Mouse (Mus musculus) A20 (cell line): Measurements from ENCODE around the gene D630003M21Rik.

Experiments used
- DNase-seq: peaks from one replicate; pipeline ENCODE4 v3.0.0-alpha.2; 2011; ENCODE audit warnings: low read depth, low spot score

Gene D630003M21Rik

GRCm38 (mm10) chr2:158166628-158167027 is 62.4 kb downstream of the D630003M21Rik start:
- DNase-seq = peak; percentile 85

DNA sequence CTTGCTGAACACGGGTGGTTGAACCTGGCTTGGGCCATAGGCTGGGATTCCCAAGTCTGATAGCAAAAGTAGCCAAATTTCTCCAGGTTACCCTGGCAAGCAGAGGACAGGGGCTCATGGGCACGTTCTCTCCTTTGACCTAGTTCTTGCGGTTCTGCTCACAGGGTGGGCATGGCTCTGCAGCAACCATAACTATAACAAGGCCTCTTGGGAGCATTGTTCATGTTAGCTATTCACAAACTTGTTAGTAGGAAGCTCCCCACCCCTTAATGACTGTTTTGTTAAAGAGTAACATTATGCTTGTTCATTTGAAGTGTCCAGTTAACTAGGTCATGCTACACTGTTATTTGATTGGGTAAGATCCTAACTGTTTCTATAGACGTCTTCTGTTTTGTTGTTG is 63.2 kb downstream of the D630003M21Rik start:
- no peak for DNase-seq

DNA sequence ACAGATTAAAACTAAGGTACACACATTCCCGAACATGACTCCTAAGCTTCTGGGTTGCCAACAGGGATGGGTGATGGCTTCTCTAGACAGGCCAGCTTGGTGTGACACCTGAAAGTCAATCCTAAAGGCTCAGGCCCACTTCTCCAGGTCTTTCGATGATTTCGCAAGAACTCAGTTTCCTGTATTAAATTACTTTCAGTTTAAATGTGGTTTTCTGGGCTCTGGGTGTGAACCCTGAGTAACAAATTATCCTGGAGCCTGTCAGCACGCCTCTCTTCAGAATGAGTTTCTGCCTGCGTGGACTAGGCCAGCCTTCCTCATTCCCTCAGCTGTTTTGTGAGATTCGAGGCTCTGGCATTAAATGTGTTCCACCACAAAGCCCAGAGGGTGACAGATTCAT is 66.0 kb downstream of the D630003M21Rik start:
- no peak for DNase-seq

- DNase-seq = peak; percentile 30
Observed at GRCm38 (mm10) chr2:158161761-158162160, 67.3 kb downstream of the D630003M21Rik start.

DNA sequence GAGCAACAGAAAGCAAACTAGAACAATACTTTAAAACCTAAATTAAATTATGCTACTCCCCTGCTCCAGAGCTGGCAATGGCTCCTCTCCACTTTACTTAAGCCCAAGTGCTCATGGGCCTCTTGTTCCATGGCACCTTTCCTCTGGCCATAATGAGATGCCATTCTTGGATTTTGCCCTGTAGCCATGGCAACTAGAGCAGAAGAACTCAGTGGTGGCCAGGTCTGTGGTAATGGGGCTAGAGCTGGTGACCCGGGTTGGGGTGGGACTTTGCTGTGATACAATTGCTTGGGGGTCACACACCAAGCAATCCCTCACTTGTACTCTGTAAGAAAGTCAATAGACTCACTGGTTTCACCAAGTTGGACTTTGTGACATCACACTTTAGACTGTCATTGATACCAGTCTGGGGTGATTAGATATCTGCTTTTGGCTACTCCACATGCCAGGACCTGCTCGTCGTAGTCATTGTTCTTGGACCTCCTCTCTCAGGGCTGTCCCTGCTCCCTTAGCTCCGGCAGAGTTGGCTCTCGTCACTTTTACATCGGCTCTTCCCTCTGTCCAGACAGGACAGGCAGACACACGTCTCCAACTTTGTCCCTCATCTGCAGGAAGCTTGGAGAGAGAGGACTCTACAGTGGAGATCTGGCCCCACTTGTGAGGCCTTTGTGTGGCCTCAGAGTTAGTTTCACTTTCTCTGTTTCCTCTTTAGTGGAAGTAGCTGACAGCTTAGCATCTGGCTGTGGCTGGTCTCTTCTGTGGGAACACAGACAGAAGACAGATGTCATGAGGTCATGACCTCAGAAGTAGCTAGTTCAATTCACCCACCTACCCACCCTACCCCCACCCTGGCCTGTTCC is 69.4 kb downstream of the D630003M21Rik start:
- DNase-seq = peak; percentile 58

GRCm38 (mm10) chr2:158157654-158158053 is 71.4 kb downstream of the D630003M21Rik start:
- no peak for DNase-seq

- no peak for DNase-seq
Observed at GRCm38 (mm10) chr2:158156487-158156886, 72.5 kb downstream of the D630003M21Rik start.

DNA sequence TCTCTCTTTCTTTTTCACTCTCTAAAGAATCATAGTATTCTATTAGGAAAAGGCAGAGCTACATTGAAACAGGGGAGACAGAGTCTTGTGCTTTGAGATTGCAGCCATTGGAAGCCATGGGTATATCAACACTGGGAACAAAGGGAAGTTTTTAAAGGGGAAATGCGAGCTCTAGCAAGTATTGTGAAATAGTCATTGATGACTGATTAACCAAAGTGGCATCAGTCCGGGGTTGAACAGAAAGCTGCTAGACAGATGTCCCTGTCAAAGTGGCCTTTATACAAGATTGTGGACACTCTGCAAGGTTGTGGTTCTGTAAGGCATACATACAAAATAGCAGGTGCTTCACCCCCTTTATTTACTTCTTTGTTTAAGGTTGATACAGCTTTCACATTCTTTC is 73.4 kb downstream of the D630003M21Rik start:
- DNase-seq = no peak

DNA sequence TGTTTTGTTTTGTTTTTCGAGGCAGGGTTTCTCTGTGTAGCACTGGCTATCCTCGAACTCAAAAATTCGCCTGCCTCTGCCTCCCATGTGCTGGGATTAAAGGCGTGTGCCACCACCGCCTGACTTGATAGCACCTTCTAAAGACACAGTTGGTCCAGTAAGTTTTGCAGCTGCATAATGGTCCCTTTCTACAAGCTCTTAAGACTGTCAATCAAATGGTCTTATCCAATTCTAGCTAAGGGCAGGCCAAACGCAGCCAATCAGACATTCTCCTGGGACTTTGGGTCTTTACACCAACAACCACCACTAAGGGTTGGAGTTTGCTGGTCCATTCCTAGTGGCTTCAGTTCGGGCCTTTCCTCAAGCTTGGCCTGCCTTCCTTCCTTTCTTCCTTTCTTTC is 73.9 kb downstream of the D630003M21Rik start:
- no peak for DNase-seq

DNA sequence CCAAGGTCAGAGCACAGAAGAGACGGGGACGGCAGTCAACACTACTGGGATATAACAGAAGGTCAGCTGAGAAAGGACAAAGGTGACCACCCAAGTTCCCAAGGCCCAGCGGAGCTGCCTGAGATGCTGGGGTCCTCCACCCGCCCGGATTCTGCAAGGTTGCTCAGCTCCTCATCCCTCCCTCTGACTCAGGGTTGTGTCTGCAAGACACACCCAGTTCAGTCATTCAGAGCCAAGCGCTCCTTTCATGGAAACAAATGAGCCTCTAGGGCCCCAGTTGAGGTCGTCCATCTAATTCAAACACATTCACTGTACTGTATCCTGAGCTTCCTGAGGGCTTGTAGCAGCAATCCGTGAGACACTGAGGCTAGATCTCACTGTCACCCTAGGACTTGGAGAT is 74.4 kb downstream of the D630003M21Rik start:
- no peak for DNase-seq

GRCm38 (mm10) chr2:158153728-158154343 is 75.2 kb downstream of the D630003M21Rik start:
- DNase-seq = peak; percentile 59

DNA sequence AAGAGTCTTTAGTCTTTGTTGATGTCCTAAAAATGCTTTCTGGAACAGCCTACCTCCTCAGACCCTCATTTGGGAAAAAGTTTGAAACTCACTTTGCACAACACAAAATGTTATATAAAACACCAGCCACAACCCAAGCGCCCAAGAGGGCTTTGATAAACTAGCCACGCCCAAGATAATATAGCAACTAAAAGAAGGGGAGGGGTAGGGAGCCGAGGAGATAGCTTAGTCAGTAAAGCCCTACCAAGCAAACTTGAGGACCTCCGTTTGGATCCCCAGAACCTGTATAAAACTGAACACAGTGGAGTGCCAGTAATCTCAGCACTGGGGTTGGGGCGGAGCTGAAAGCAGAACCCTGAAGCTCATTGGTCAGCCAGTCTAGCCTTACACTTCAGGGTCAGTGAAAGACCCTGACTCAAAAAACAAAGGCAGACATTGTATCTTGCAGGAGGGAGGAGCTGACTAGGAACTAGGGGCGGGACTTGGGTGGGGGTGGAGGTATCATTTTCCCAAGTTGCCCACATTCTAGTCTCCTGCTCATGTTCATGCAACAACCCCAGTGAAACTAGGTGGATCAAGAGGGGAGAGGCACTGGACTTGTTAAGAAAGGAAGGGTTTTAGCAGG is 76.2 kb downstream of the D630003M21Rik start:
- no peak for DNase-seq

- DNase-seq = no peak
Observed at GRCm38 (mm10) chr2:158151077-158151476, 77.9 kb downstream of the D630003M21Rik start.

GRCm38 (mm10) chr2:158146971-158147370 is 82.1 kb downstream of the D630003M21Rik start:
- DNase-seq = no peak

DNA sequence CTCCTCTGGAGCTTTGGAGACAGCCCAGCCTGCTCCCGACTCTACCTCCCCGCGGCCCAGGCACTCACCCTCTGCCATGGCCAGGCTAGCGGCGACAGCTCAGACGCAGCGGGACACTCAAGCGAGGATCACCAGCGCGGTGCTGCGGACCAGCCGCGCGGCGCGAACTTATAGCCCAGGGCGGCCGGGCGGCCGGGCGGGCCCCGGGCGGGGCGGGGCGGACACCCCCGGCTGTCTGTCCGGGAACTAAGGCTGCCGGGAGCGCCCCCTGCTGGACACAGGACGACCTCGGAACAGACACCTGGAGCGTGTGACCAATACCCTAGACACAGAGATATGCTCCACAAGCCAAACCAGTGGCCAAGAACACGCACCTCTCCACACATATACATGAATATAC is 82.8 kb downstream of the D630003M21Rik start, which contains the start of gene Tgm2:
Gene Tgm2 (minus strand): TSS at position 214 of the 400 bp plus-strand sequence.
- DNase-seq = peak; percentile 80

DNA sequence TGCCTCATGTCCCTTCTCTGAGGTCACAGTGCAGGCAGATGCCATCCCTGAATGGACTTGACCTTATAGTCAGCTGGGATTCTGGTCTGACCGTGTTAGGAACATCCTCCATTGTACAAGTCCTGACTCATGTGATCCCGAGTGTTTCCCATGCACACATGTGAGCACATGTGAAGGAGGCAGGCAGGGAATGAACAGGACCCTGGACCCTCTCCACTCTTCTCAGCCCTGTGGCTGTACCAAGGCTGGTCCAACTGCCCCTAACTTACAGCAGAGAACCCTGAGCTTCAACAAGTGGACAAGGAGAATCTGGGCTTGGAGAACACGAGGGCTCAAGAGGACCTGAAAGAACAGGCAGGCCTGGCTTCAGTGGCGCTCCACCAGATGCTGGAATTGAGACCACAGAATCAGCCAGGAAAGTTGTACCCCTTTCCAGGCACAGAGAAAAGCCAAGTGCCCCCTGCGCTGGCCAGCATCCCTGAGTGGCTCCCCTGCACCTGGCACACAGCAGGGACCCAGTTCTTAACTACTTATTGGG is 83.4 kb downstream of the D630003M21Rik start:
- DNase-seq = no peak

- no peak for DNase-seq
Observed at GRCm38 (mm10) chr2:158144750-158145527, 84.1 kb downstream of the D630003M21Rik start.

GRCm38 (mm10) chr2:158144263-158144662 is 84.8 kb downstream of the D630003M21Rik start:
- DNase-seq = no peak

DNA sequence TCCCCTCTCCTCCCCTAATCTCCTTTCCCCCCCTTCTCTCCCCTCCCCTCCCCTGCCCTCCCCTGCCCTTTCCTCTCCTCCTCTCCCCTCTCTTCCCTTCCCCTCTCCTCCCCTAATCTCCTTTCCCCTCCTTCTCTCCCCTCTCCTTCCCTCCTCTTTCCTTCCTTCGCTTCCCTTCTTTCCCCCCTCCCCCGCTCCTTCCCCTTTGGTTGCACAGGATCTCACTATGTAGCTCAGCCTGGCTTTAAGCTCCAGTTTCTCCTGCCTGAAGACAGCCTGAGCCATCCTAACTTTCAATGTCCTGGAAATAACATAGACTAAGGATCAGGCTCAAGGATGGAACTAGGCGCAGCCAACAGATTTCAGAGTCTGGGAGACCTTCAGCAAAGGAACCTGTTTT is 85.2 kb downstream of the D630003M21Rik start:
- DNase-seq = no peak

DNA sequence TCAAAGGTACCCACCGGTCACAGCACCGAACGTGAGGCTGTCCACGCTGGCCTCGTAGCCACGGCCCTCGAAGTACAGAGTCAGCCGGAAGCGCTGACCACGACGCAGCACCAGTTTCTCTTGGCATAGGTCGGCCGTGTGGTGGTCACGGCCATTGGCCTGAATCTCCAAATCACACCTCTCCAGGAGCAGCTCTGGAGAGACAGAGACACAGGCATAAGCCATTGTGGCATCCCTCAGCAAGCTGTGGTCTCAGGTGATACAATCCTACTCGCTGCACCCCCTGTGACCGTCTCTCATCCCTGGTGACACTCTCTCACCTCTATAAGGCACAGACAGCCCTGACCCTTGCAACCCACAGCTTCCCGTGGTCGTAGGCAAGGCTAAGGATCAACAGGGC is 86.0 kb downstream of the D630003M21Rik start:
- DNase-seq = no peak

- DNase-seq = no peak
Observed at GRCm38 (mm10) chr2:158141690-158142440, 87.2 kb downstream of the D630003M21Rik start.
